Mouse (Mus musculus) ES-CJ7 (cell line): ENCODE measurements around the gene Rin3.
A peak's percentile ranks its signal among the peaks of the same experiment; 100 is the strongest.

ENCODE experiments used
- DNase-seq: peaks from one replicate; pipeline ENCODE4 v3.0.0; 2011; ENCODE audit warnings: low read depth, low spot score

Gene Rin3

GRCm38 (mm10) chr12:102302322-102302721 lies 19.5 kb downstream of the Rin3 start:
- DNase-seq: no peak

- no peak for DNase-seq
Measured at GRCm38 (mm10) chr12:102302831-102303351, 20.0 kb downstream of the Rin3 start.

- DNase-seq: no peak
Measured at GRCm38 (mm10) chr12:102303867-102304266, 21.0 kb downstream of the Rin3 start.

GRCm38 (mm10) chr12:102305069-102305836 lies 22.4 kb downstream of the Rin3 start:
- no peak for DNase-seq

- DNase-seq: no peak
Measured at GRCm38 (mm10) chr12:102308001-102308456, 25.2 kb downstream of the Rin3 start.

GRCm38 (mm10) chr12:102308457-102309011 lies 25.7 kb downstream of the Rin3 start:
- no peak for DNase-seq

GRCm38 (mm10) chr12:102309099-102309799 lies 26.4 kb downstream of the Rin3 start:
- no peak for DNase-seq

GRCm38 (mm10) chr12:102309800-102310195 lies 26.9 kb downstream of the Rin3 start:
- DNase-seq: no peak

- no peak for DNase-seq
Measured at GRCm38 (mm10) chr12:102310261-102310660, 27.4 kb downstream of the Rin3 start.

- no peak for DNase-seq
Measured at GRCm38 (mm10) chr12:102311454-102311853, 28.6 kb downstream of the Rin3 start.

GRCm38 (mm10) chr12:102319150-102319549 lies 36.3 kb downstream of the Rin3 start:
- no peak for DNase-seq

- no peak for DNase-seq
Measured at GRCm38 (mm10) chr12:102319899-102320298, 37.1 kb downstream of the Rin3 start.

GRCm38 (mm10) chr12:102320322-102320721 lies 37.5 kb downstream of the Rin3 start:
- no peak for DNase-seq

GRCm38 (mm10) chr12:102321064-102321728 lies 38.3 kb downstream of the Rin3 start:
- DNase-seq: no peak

- no peak for DNase-seq
Measured at GRCm38 (mm10) chr12:102321855-102322254, 39.0 kb downstream of the Rin3 start.

- DNase-seq: no peak
Measured at GRCm38 (mm10) chr12:102323392-102323791, 40.5 kb downstream of the Rin3 start.

- no peak for DNase-seq
Measured at GRCm38 (mm10) chr12:102324156-102324885, 41.5 kb downstream of the Rin3 start.

GRCm38 (mm10) chr12:102324886-102325220 lies 42.0 kb downstream of the Rin3 start:
- no peak for DNase-seq

- DNase-seq: no peak
Measured at GRCm38 (mm10) chr12:102326753-102327340, 44.0 kb downstream of the Rin3 start.

GRCm38 (mm10) chr12:102327525-102327924 lies 44.7 kb downstream of the Rin3 start:
- no peak for DNase-seq

- peak; percentile 11 for DNase-seq
Measured at GRCm38 (mm10) chr12:102328090-102328489, 45.2 kb downstream of the Rin3 start.
